Mouse (Mus musculus): ENCODE measurements around the gene Cpn2.

- TF ChIP-seq POLR2A (IDR thresholded peaks at IDR 0.05; ENCODE audit: control insufficient read depth, low read depth, low read length) (no peak), CTCF (IDR thresholded peaks at IDR 0.05; ENCODE audit: control insufficient read depth, insufficient read depth, insufficient replicate concordance, low read depth, low read length) (no peak)
Observed at GRCm38 (mm10) chr16:30296601-30297275, 29.4 kb upstream of the Cpn2 start.

Data from testis, adult 2 months (tissue).